Mouse (Mus musculus): ENCODE measurements around the gene Sccpdh. TPM values are rescaled to one million over a fixed set of nuclear protein-coding genes. Genes with fewer than 3 reads are reported as not detected.
A peak's percentile ranks its signal among the peaks of the same experiment; 100 is the strongest.
"Not testable (repeated sequence)": the region's sequence is repeated elsewhere in the genome, so short reads cannot be mapped to it uniquely, and the experiment has no call there.

Sccpdh gene
- polyA plus RNA-seq, 1 experiment from 2014 or later, result 51.8 TPM

GRCm38 (mm10) chr1:179712658-179713057 lies 44.6 kb downstream of the Sccpdh start:
- no peak overlapping the region for H3K9ac ChIP-seq
- no peaks in the 10 kb centered on the region for H3K36me3 ChIP-seq
- H3K4me2 ChIP-seq (replicated peaks), result no peak overlapping the region
- H3K4me3 ChIP-seq (replicated peaks), result no peak overlapping the region
- H3K27ac ChIP-seq, result no peak overlapping the region
- H3K9me3 ChIP-seq, result no peaks in the 10 kb centered on the region
- no peaks in the 10 kb centered on the region for H3K4me1 ChIP-seq (replicated peaks)
- ATAC-seq, result no peak
- H3K27me3 ChIP-seq (replicated peaks), result no peaks in the 10 kb centered on the region
- 82% methylated on average over 7 of the region's 7 CpGs for WGBS

GRCm38 (mm10) chr1:179713367-179713766 lies 45.4 kb downstream of the Sccpdh start:
- no peaks in the 10 kb centered on the region for H3K36me3 ChIP-seq
- no peak for ATAC-seq
- no peak overlapping the region for H3K4me3 ChIP-seq (replicated peaks)
- H3K27me3 ChIP-seq (replicated peaks), result no peaks in the 10 kb centered on the region
- H3K9ac ChIP-seq, result no peak overlapping the region
- H3K27ac ChIP-seq, result no peak overlapping the region
- H3K9me3 ChIP-seq, result no peaks in the 10 kb centered on the region
- H3K4me2 ChIP-seq (replicated peaks), result no peak overlapping the region
- H3K4me1 ChIP-seq (replicated peaks), result no peaks in the 10 kb centered on the region
- 81% methylated on average over 3 of the region's 3 CpGs for WGBS

GRCm38 (mm10) chr1:179715289-179715688 lies 47.3 kb downstream of the Sccpdh start:
- not testable (repeated sequence) for H3K27me3 ChIP-seq (replicated peaks)

GRCm38 (mm10) chr1:179715786-179716185 lies 47.8 kb downstream of the Sccpdh start:
- no peak for ATAC-seq
- no peaks in the 10 kb centered on the region for H3K4me1 ChIP-seq (replicated peaks)
- no peaks in the 10 kb centered on the region for H3K27me3 ChIP-seq (replicated peaks)
- no peaks in the 10 kb centered on the region for H3K36me3 ChIP-seq
- H3K9ac ChIP-seq, result no peak overlapping the region
- 89% methylated on average over 4 of the region's 4 CpGs for WGBS
- no peak overlapping the region for H3K27ac ChIP-seq
- no peak overlapping the region for H3K4me2 ChIP-seq (replicated peaks)
- no peak overlapping the region for H3K4me3 ChIP-seq (replicated peaks)
- no peaks in the 10 kb centered on the region for H3K9me3 ChIP-seq

More at GRCm38 (mm10) chr1:179715289-179715688, 47.3 kb downstream of the Sccpdh start:
- WGBS, result 73% methylated on average over 4 of the region's 4 CpGs
- not testable (repeated sequence) for H3K9ac ChIP-seq; H3K4me1 ChIP-seq (replicated peaks); H3K36me3 ChIP-seq; H3K4me3 ChIP-seq (replicated peaks); ATAC-seq; H3K27ac ChIP-seq; H3K9me3 ChIP-seq; H3K4me2 ChIP-seq (replicated peaks)

- H3K4me2 ChIP-seq (replicated peaks), result no peak overlapping the region
- no peaks in the 10 kb centered on the region for H3K27me3 ChIP-seq (replicated peaks)
- no peaks in the 10 kb centered on the region for H3K9me3 ChIP-seq
- ATAC-seq, result peak; percentile 41; the same call in 1 of the 2 replicates
- H3K27ac ChIP-seq, result no peak overlapping the region
- no peak overlapping the region for H3K9ac ChIP-seq
- H3K36me3 ChIP-seq, result no peaks in the 10 kb centered on the region
- no peaks in the 10 kb centered on the region for H3K4me1 ChIP-seq (replicated peaks)
- no peak overlapping the region for H3K4me3 ChIP-seq (replicated peaks)
- WGBS, result 45% methylated on average over 8 of the region's 8 CpGs
Observed at GRCm38 (mm10) chr1:179722811-179723469, 54.9 kb downstream of the Sccpdh start.

- H3K27ac ChIP-seq, result no peak overlapping the region
- H3K4me1 ChIP-seq (replicated peaks), result no peaks in the 10 kb centered on the region
- H3K36me3 ChIP-seq, result no peaks in the 10 kb centered on the region
- no peak overlapping the region for H3K9ac ChIP-seq
- no peaks in the 10 kb centered on the region for H3K27me3 ChIP-seq (replicated peaks)
- no peak for ATAC-seq
- H3K4me2 ChIP-seq (replicated peaks), result no peak overlapping the region
- no peaks in the 10 kb centered on the region for H3K9me3 ChIP-seq
- whole genome bisulfite sequencing, result 88% methylated on average over 10 of the region's 10 CpGs
- H3K4me3 ChIP-seq (replicated peaks), result no peak overlapping the region
Observed at GRCm38 (mm10) chr1:179728661-179729060, 60.7 kb downstream of the Sccpdh start.

- no peaks in the 10 kb centered on the region for H3K27me3 ChIP-seq (replicated peaks)
- 84% methylated on average over 3 of the region's 3 CpGs for WGBS
- H3K9ac ChIP-seq, result no peak overlapping the region
Observed at GRCm38 (mm10) chr1:179731391-179731790, 63.4 kb downstream of the Sccpdh start.

GRCm38 (mm10) chr1:179734500-179735474 lies 66.8 kb downstream of the Sccpdh start:
- WGBS, result 36% methylated on average over 15 of the region's 15 CpGs
- H3K4me2 ChIP-seq (replicated peaks), result no peak overlapping the region
- ATAC-seq, result no peak
- no peak overlapping the region for H3K27ac ChIP-seq
- no peak overlapping the region for H3K9ac ChIP-seq
- no peak overlapping the region for H3K4me3 ChIP-seq (replicated peaks)
- H3K4me1 ChIP-seq (replicated peaks), result no peaks in the 10 kb centered on the region
- H3K9me3 ChIP-seq, result no peaks in the 10 kb centered on the region
- H3K36me3 ChIP-seq, result no peaks in the 10 kb centered on the region
- no peaks in the 10 kb centered on the region for H3K27me3 ChIP-seq (replicated peaks)

More at GRCm38 (mm10) chr1:179731391-179731790, 63.4 kb downstream of the Sccpdh start:
- no peak overlapping the region for H3K4me2 ChIP-seq (replicated peaks)
- H3K9me3 ChIP-seq, result no peaks in the 10 kb centered on the region
- no peak for ATAC-seq
- H3K4me1 ChIP-seq (replicated peaks), result no peaks in the 10 kb centered on the region
- no peak overlapping the region for H3K27ac ChIP-seq
- no peak overlapping the region for H3K4me3 ChIP-seq (replicated peaks)
- no peaks in the 10 kb centered on the region for H3K36me3 ChIP-seq

GRCm38 (mm10) chr1:179736483-179736882 lies 68.5 kb downstream of the Sccpdh start:
- no peaks in the 10 kb centered on the region for H3K9me3 ChIP-seq
- 80% methylated on average over 3 of the region's 3 CpGs for WGBS
- H3K27me3 ChIP-seq (replicated peaks), result no peaks in the 10 kb centered on the region
- H3K4me1 ChIP-seq (replicated peaks), result no peaks in the 10 kb centered on the region
- H3K27ac ChIP-seq, result no peak overlapping the region
- no peak for ATAC-seq
- H3K36me3 ChIP-seq, result no peaks in the 10 kb centered on the region
- no peak overlapping the region for H3K4me3 ChIP-seq (replicated peaks)
- no peak overlapping the region for H3K4me2 ChIP-seq (replicated peaks)
- H3K9ac ChIP-seq, result no peak overlapping the region

Other genes with a start within 250 kb of the Sccpdh start
- 15.3 and 18.1 TPM in 2 replicates for gene Smyd3, start 150.2 kb upstream of the Sccpdh start, polyA plus RNA-seq (2015; fragmentation: Nextera tagmentation; extraction: Ambion mirVana)
- gene Tfb2m, start 121.9 kb upstream of the Sccpdh start, polyA plus RNA-seq (2015; fragmentation: Nextera tagmentation; extraction: Ambion mirVana), result 28.8 and 36.1 TPM in 2 replicates
- 11.0 and 11.8 TPM in 2 replicates for gene Cnst, start 121.8 kb upstream of the Sccpdh start, polyA plus RNA-seq (2015; fragmentation: Nextera tagmentation; extraction: Ambion mirVana)
- not detected in 2 replicates for gene Kif28, start 77.1 kb downstream of the Sccpdh start, polyA plus RNA-seq (2015; fragmentation: Nextera tagmentation; extraction: Ambion mirVana)
- not detected in 2 replicates for gene Gm10518, start 135.2 kb downstream of the Sccpdh start, polyA plus RNA-seq (2015; fragmentation: Nextera tagmentation; extraction: Ambion mirVana)
- gene Ahctf1, start 135.5 kb downstream of the Sccpdh start, polyA plus RNA-seq (2015; fragmentation: Nextera tagmentation; extraction: Ambion mirVana), result 18.5 and 20.6 TPM in 2 replicates